Mouse (Mus musculus): ENCODE data around the gene Agap3. TPM values are rescaled to one million over a fixed set of nuclear protein-coding genes. Genes with fewer than 3 reads are reported as not detected.

Agap3 gene
- total and polyA plus RNA-seq, 3 experiments, result 116 to 203 (median 138) TPM

DNA sequence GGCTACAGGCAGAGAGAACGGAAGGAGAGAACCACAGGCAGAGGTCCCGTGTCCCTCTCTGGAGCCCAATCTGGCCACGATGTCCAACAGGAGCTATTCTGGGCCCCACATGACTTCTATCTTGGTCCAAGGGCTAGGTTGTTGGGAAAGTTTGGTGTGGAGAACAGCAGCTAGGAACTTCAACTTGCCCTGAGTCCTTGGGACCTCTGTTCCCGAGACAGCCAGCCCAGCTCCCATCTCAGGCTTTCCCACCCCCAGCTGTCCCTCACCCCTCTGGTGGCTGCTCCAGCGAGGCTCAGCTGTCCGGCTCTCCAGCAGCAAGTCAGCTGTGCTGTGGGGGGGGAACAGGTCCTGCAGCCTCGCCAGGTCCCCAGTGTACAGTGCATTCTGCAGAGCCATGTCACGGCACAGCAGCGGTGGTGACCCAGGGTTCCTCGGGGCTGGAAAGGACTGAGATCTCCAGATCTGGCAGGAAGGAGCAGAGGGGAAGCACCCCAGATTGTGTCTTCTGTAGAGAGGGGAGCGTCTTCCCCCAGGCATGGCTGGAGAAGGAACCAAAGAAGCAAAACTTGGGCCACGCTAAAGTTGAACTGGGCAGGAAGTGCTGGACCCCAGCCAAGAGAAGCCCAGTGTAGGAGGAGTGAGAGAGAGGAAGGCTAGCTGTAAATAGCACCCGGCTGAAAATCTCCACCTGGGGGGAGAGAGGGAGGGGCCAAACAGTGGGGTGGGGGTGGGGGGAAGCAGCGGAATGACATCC, 88.6 kb downstream of the Agap3 start, which contains the start of gene Asb10:
Asb10 (minus strand) TSS at position 592 of the 757 bp plus-strand sequence.
- Histone ChIP-seq H3K9ac (ENCODE audit: control insufficient read depth, low read depth, low read length, poor library complexity, severe bottlenecking) (peak within 1 kb of the TSS; percentile 58), H3K4me3 (ENCODE audit: control insufficient read depth in 1 of 2, insufficient read depth in 1 of 2, low read depth in 2 of 2, low read length in 2 of 2) (peak within 1 kb of the TSS; percentile 23 to 46; a peak in 3 of 4 replicates), H3K27me3 (ENCODE audit: control insufficient read depth in 1 of 2, insufficient read depth in 2 of 2, low read length in 2 of 2) (peaks cover 3% of the 10 kb centered on the region in 2 experiments), H3K79me2 (ENCODE audit: control insufficient read depth, insufficient read depth, low read length, poor library complexity) (no peaks in the 10 kb centered on the region), H3K9me3 (replicated peaks; ENCODE audit: insufficient read depth, low read length) (no peaks in the 10 kb centered on the region), H3K4me1 (ENCODE audit: control insufficient read depth in 1 of 2, insufficient read depth in 2 of 2, low read length in 2 of 2) (peaks cover 0 to 8% of the 10 kb centered on the region in 2 experiments; a peak in 2 of 4 replicates), H3K27ac (ENCODE audit: control insufficient read depth, low read depth, low read length) (no peak within 1 kb of the TSS), H3K36me3 (ENCODE audit: control insufficient read depth in 1 of 2, insufficient read depth in 2 of 2, low read length in 2 of 2) (no peaks in the 10 kb centered on the region)
- peak; percentile 74 for DNase-seq (ENCODE audit: low read depth, low spot score)
- TF ChIP-seq GATA1 (IDR thresholded peaks at IDR 0.05; ENCODE audit: low read depth, low read length) (no peak), ELF1 (IDR thresholded peaks at IDR 0.05; ENCODE audit: low read depth, low read length) (peak; percentile 53; the same call in 1 of the 2 replicates)

DNA sequence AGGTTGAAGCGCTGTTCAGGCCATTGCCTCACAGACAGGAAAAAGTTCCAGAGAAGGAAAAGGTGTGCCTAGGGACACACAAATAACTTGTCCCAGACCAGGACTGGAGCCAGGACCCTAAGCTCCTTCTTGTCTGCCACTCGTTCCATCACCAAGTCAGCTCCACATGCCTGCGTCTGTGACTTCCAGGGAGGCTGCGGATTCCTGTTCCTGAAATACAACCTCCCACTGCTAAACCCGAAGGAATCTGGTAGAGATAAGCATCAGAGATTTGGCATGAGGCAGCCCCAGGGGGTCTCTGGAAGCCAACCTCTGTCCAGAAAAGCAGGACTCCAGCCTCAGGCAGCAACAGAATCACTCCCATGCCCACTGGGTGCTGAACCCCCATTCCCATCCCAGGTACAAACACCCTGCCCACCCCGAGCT, 89.2 kb downstream of the Agap3 start:
- TF ChIP-seq GATA1 (IDR thresholded peaks at IDR 0.05; ENCODE audit: low read depth, low read length), result no peak
- TF ChIP-seq KAT2A (conservative IDR thresholded peaks at IDR 0.05; ENCODE audit: low read depth, low read length), result no peak
- no peak for TF ChIP-seq TCF12 (IDR thresholded peaks at IDR 0.05; ENCODE audit: low read depth, low read length)
- no peak for TF ChIP-seq ZNF384 (IDR thresholded peaks at IDR 0.05; ENCODE audit: low read depth, low read length)
- TF ChIP-seq CHD1 (IDR thresholded peaks at IDR 0.05; ENCODE audit: low read depth, low read length), result no peak
- no peak for TF ChIP-seq RCOR1 (IDR thresholded peaks at IDR 0.05; ENCODE audit: low read depth, low read length)
- no peak for TF ChIP-seq POLR2AphosphoS2 (IDR thresholded peaks at IDR 0.05; ENCODE audit: low read length)
- TF ChIP-seq SIN3A (IDR thresholded peaks at IDR 0.05; ENCODE audit: low read length), result no peak
- no peak for TF ChIP-seq MEF2A (IDR thresholded peaks at IDR 0.05; ENCODE audit: extremely low read depth, insufficient replicate concordance, low read depth, low read length, poor library complexity, severe bottlenecking)
- TF ChIP-seq MYC (IDR thresholded peaks at IDR 0.05; ENCODE audit: low read depth, low read length), result no peak
- TF ChIP-seq GABPA (IDR thresholded peaks at IDR 0.05; ENCODE audit: low read depth, low read length), result no peak
- H3K27me3 ChIP-seq (ENCODE audit: control insufficient read depth in 1 of 2, insufficient read depth in 2 of 2, low read length in 2 of 2), result peaks cover 3% of the 10 kb centered on the region in 2 experiments

DNA sequence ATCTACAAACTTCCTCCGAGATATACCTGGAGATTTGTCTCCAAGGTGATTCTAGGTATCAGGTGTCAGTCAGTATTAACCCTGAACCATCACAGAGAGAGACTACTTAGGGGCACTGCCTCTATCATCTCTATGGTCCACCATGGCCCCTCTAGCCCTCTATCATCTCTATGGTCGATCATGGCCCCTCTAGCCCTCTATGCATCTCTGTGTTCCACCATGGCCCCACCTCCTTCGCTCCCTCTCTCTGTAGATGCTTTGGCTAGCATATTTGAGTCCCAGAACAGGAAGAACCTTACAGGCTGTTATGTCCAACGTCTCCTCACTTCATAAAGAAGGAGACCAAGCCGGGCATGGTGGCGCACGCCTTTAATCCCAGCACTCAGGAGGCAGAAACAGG, 90.7 kb downstream of the Agap3 start:
- Histone ChIP-seq H3K79me2 (ENCODE audit: control insufficient read depth, insufficient read depth, low read length, poor library complexity) (no peaks in the 10 kb centered on the region), H3K27me3 (ENCODE audit: control insufficient read depth in 1 of 2, insufficient read depth in 2 of 2, low read length in 2 of 2) (peaks cover 0 to 5% of the 10 kb centered on the region in 2 experiments; a peak in 2 of 4 replicates), H3K36me3 (ENCODE audit: control insufficient read depth in 1 of 2, insufficient read depth in 2 of 2, low read length in 2 of 2) (no peaks in the 10 kb centered on the region), H3K9ac (ENCODE audit: control insufficient read depth, low read depth, low read length, poor library complexity, severe bottlenecking) (no peak overlapping the region), H3K27ac (ENCODE audit: control insufficient read depth, low read depth, low read length) (no peak overlapping the region), H3K4me3 (ENCODE audit: control insufficient read depth in 1 of 2, insufficient read depth in 1 of 2, low read depth in 2 of 2, low read length in 2 of 2) (no peak overlapping the region), H3K4me1 (ENCODE audit: control insufficient read depth in 1 of 2, insufficient read depth in 2 of 2, low read length in 2 of 2) (peaks cover 0 to 8% of the 10 kb centered on the region in 2 experiments; a peak in 2 of 4 replicates), H3K9me3 (replicated peaks; ENCODE audit: insufficient read depth, low read length) (no peaks in the 10 kb centered on the region)
- no peak for TF ChIP-seq ETS1 (IDR thresholded peaks at IDR 0.05; ENCODE audit: low read depth, low read length)
- no peak for TF ChIP-seq RCOR1 (IDR thresholded peaks at IDR 0.05; ENCODE audit: low read depth, low read length)
- no peak for TF ChIP-seq CHD1 (IDR thresholded peaks at IDR 0.05; ENCODE audit: low read depth, low read length)
- TF ChIP-seq HCFC1 (IDR thresholded peaks at IDR 0.05; ENCODE audit: low read depth, low read length), result peak; percentile 82
- TF ChIP-seq MYB (IDR thresholded peaks at IDR 0.05; ENCODE audit: low read depth, low read length), result no peak
- TF ChIP-seq ZNF384 (IDR thresholded peaks at IDR 0.05; ENCODE audit: low read depth, low read length), result no peak
- no peak for TF ChIP-seq NELFE (IDR thresholded peaks at IDR 0.05; ENCODE audit: low read depth, low read length)
- TF ChIP-seq MAZ (IDR thresholded peaks at IDR 0.05; ENCODE audit: low read depth, low read length), result 0 out of 2 replicates have a peak, but pooled peaks have one; percentile 39
- peak; percentile 68 for TF ChIP-seq TBP (IDR thresholded peaks at IDR 0.05; ENCODE audit: low read depth, low read length)
- no peak for TF ChIP-seq TAL1 (IDR thresholded peaks at IDR 0.05; ENCODE audit: low read length)
- peak; percentile 48; the same call in 1 of the 2 replicates for TF ChIP-seq SIN3A (IDR thresholded peaks at IDR 0.05; ENCODE audit: low read length)
- TF ChIP-seq ELF1 (IDR thresholded peaks at IDR 0.05; ENCODE audit: low read depth, low read length), result 0 out of 2 replicates have a peak, but pooled peaks have one; percentile 7
- no peak for TF ChIP-seq BHLHE40 (IDR thresholded peaks at IDR 0.05; ENCODE audit: borderline replicate concordance, low read depth, low read length)
- peak; percentile 83 for DNase-seq (ENCODE audit: low read depth, low spot score)

More for the DNA sequence above, 89.2 kb downstream of the Agap3 start:
- no peaks in the 10 kb centered on the region for H3K9me3 ChIP-seq (replicated peaks; ENCODE audit: insufficient read depth, low read length)
- no peak overlapping the region for H3K27ac ChIP-seq (ENCODE audit: control insufficient read depth, low read depth, low read length)
- no peak overlapping the region for H3K4me3 ChIP-seq (ENCODE audit: control insufficient read depth in 1 of 2, insufficient read depth in 1 of 2, low read depth in 2 of 2, low read length in 2 of 2)
- DNase-seq (ENCODE audit: low read depth, low spot score), result no peak
- H3K79me2 ChIP-seq (ENCODE audit: control insufficient read depth, insufficient read depth, low read length, poor library complexity), result no peaks in the 10 kb centered on the region
- no peak overlapping the region for H3K9ac ChIP-seq (ENCODE audit: control insufficient read depth, low read depth, low read length, poor library complexity, severe bottlenecking)
- no peaks in the 10 kb centered on the region for H3K36me3 ChIP-seq (ENCODE audit: control insufficient read depth in 1 of 2, insufficient read depth in 2 of 2, low read length in 2 of 2)
- H3K4me1 ChIP-seq (ENCODE audit: control insufficient read depth in 1 of 2, insufficient read depth in 2 of 2, low read length in 2 of 2), result peaks cover 0 to 8% of the 10 kb centered on the region in 2 experiments; a peak in 2 of 4 replicates
